Mouse (Mus musculus): ENCODE measurements at regions not wholly inside any gene's neighbourhood (a gene's known extent, or its start where the extent isn't known, plus 50 kb on each side); places are given as distances from the start of the nearest gene placed in this dataset.

DNA sequence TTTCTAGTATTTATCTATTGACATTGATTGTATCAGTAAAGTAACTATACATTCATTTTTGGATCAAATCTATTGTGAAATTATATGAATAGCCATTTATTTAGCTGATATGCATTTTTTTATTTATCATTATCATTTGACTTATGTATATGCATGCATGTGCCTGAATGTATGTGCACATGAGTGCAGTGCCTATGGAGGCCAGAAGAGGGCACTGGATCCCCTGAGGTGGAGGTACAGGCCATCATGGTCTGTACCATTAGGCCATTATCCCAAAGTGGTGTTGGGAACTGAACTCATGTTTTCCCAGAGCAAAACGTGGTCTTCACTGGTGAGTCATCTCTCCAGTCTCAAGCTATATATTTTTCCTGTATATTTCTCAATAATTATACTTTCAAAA, 63.5 kb upstream of the Nrsn1 start:
- DNase-seq (ENCODE audit: low spot score in 2 of 2), result no peak

Data from urinary bladder, postnatal 4 days (tissue).